Mouse (Mus musculus) neutrophil, adult 5-6 weeks (primary cell): Measurements from ENCODE around the gene Pilrb1. TPM values are rescaled to one million over a fixed set of nuclear protein-coding genes. Genes with fewer than 3 reads are reported as not detected.
"Not testable (repeated sequence)": the region's sequence is repeated elsewhere in the genome, so short reads cannot be mapped to it uniquely, and the experiment has no call there.

Source experiments
- ATAC-seq: fragments of 151-379, 151-347 bp; 2 replicates; pipeline ENCODE4 v1.8.0; 2017; ENCODE audit warnings: mild to moderate bottlenecking, moderate TSS enrichment; ENCODE audit not compliant: insufficient number of reproducible peaks, poor library complexity, low FRiP score, severe bottlenecking; ENCODE audit errors: extremely low read depth
- total RNA-seq: library from RNA; stranded (forward); fragments of 200-1000 nt; gene quantifications from 2 replicates; pipeline ENCODE4 v1.2.3, GENCODE M21; 2017

Pilrb1 gene
- total RNA-seq, result 124 and 127 TPM in 2 replicates

DNA sequence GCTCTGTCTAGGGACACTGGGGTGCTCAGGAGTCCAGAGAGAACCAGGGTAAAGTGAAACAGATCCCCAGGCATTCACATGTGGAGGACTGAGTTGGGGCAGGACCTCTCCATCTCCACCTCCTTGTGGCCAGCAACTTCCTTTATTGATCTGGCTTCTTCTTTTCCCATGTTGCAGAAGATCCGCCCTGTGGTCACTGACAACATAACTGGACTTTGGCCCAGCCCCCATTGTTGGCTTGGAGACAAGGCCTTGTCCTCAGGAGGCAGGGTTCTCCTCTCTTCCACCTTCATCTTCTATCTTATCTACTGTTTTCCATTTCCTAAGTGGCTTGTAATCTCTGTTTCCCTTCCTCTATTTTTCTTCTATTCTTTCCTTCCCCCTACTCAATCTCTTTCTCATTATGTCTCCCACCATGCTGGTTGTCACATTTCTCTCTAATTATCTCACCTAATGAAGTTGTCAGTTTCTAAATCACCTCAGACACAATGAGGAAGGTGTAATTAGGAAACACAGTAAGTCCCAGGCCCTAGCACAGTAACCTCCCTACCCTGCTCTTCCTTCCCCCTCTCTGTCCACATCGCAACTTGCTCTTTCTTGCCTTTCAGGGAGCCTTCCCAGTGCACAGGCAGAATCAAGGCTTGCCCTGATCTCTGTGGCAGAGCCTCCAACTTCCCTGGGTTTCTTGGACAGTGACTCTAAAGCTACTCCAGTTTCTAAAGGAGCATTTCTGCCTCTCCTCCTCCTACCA lies at the start of gene Pilrb1:
TSS of gene Pilrb1 (minus strand) at position 147 of the 751 bp plus-strand sequence.
- ATAC-seq, result peak; percentile 88

- ATAC-seq, result no peak
Observed at GRCm38 (mm10) chr5:137897812-137898211, 39.9 kb upstream of the Pilrb1 start.

DNA sequence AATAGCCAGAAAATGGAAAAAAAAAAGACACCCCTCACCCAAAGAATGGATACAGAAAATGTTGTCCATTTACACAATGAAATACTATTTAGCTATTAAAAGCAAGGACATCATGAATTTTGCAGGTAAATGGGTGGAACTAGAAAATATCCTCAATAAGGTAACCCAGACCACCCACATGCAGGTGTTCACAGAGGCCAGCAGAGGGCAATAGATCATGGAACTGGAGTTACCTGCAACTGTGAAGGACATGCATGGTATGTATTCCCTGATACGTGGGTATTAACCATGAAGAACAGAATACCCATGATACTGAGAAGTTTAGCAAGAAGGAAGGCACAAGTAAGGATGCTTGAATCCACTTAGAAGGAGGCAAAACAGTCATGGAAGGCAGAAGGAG lies 35.0 kb upstream of the Pilrb1 start:
- no peak for ATAC-seq

GRCm38 (mm10) chr5:137887666-137888065 lies 29.8 kb upstream of the Pilrb1 start:
- ATAC-seq, result no peak

DNA sequence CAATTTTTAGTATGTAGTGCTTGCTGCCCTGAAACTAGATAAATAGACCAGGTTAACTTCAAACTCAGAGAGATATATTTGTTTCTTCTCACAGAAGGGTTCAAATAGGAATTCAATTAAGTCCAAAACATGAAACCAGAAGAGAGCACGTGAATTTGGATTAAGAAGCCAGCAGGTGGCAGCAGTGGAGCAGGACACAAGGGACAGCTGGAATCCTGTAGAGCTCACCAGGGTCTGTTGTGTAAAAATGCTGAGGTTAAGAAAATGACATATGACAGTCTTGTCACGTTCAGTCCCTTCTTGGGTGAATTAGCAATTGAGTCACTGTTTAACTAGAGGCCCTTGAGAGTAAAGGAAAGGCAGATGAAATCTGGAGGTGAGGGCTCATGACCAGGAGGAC lies 28.0 kb upstream of the Pilrb1 start:
- ATAC-seq, result peak; percentile 31; the same call in 1 of the 2 replicates

- no peak for ATAC-seq
Observed at GRCm38 (mm10) chr5:137883345-137883744, 25.4 kb upstream of the Pilrb1 start.

- ATAC-seq, result 0 out of 2 replicates have a peak, but pooled peaks have one; percentile 23
Observed at GRCm38 (mm10) chr5:137882922-137883321, 25.0 kb upstream of the Pilrb1 start.

GRCm38 (mm10) chr5:137877860-137878259 lies 20.0 kb upstream of the Pilrb1 start:
- 0 out of 2 replicates have a peak, but pooled peaks have one; percentile 30 for ATAC-seq

- ATAC-seq, result no peak
Observed at GRCm38 (mm10) chr5:137875054-137875453, 17.1 kb upstream of the Pilrb1 start.

GRCm38 (mm10) chr5:137872381-137872702 lies 14.4 kb upstream of the Pilrb1 start:
- ATAC-seq, result not testable (repeated sequence)

- peak; percentile 86 for ATAC-seq
Observed at GRCm38 (mm10) chr5:137871644-137872380, 13.9 kb upstream of the Pilrb1 start, which contains the start of gene Pilrb2. Pilrb2 (minus strand) TSS chr5:137871815.

DNA sequence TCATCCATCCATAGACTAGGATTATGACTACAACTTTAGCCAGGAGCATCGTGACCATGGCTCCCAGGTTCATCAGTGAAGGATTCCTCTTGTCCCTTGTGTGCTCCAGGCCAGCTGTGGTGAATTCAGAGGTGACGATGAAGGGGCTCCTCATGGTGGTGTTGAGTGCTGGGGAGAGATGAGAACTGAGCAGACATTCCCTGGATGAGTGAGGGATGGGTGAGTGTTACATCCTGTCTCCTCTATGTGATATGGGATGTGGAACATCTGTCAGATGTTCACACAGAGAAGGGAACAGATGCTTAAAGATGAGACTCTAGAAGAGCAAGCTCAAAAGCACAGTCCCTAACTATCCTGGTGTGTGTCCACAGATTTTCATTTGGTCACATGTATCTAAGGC lies 10.7 kb upstream of the Pilrb1 start:
- not testable (repeated sequence) for ATAC-seq

- ATAC-seq, result not testable (repeated sequence)
Observed at GRCm38 (mm10) chr5:137864008-137864407, 6.1 kb upstream of the Pilrb1 start.

DNA sequence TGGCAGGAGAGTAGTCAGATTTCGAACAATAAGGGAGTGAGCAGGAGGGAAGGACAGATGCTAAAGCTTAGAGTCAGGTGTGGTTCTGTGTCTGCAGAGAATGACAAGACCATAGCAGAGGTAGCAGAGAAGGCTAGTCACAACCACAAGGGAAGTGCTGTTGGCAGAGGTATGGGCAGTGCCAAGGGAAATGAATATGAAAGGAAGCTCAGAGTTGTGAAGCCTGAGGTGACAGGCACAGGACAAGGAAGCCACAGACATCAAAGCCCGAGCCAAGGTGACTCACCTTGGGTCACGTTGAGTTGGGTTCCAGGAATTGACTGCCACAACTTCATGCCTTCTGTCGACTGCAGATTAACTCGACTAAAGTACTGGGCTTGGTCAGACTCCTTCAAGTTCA lies 1.0 kb downstream of the Pilrb1 start:
- ATAC-seq, result peak; percentile 50; the same call in 1 of the 2 replicates

DNA sequence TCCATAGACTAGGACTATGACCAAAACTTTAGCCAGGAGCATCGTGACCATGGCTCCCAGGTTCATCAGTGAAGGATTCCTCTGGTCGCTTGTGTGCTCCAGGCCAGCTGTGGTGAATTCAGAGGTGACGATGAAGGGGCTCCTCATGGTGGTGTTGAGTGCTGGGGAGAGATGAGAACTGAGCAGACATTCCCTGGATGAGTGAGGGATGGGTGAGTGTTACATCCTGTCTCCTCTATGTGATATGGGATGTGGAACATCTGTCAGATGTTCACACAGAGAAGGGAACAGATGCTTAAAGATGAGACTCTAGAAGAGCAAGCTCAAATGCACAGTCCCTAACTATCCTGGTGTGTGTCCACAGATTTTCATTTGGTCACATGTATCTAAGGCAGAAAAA lies 3.0 kb downstream of the Pilrb1 start:
- ATAC-seq, result not testable (repeated sequence)

DNA sequence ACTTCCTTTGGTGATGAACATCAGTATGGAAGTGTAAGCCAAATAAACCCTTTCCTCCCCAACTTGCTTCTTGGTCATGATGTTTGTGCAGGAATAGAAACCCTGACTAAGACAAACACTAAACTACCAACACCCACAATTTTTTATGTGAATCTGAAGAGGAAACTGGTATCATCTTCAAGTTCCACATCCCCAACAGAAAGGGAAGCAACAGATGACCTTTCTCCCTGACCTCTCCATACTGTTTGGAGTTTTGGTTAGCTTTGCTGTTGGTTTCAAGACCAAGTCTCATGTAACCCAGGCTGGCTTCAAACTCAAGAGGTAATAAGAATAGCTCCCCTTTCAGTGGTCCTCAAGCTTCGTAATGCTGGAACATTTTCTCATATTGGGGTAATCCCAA lies 7.6 kb downstream of the Pilrb1 start:
- ATAC-seq, result not testable (repeated sequence)

GRCm38 (mm10) chr5:137837110-137837509 lies 20.8 kb downstream of the Pilrb1 start:
- ATAC-seq, result peak; percentile 42; the same call in 1 of the 2 replicates

DNA sequence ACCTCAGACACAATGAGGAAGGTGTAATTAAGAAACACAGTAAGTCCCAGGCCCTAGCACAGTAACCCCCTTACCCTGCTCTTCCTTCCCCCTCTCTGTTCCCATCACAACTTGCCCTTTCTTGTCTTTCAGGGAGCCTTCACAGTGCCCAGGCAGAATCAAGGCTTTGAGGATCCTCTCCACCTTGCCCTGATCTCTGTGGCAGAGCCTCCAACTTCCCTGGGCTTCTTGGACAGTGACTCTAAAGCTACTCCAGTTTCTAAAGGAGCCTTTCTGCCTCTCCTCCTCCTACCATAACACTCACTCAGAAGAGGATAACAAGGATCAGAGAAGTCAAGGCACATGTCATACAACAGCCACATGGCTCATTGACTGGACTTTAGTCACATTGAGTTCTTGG lies 21.3 kb downstream of the Pilrb1 start:
- no peak for ATAC-seq

DNA sequence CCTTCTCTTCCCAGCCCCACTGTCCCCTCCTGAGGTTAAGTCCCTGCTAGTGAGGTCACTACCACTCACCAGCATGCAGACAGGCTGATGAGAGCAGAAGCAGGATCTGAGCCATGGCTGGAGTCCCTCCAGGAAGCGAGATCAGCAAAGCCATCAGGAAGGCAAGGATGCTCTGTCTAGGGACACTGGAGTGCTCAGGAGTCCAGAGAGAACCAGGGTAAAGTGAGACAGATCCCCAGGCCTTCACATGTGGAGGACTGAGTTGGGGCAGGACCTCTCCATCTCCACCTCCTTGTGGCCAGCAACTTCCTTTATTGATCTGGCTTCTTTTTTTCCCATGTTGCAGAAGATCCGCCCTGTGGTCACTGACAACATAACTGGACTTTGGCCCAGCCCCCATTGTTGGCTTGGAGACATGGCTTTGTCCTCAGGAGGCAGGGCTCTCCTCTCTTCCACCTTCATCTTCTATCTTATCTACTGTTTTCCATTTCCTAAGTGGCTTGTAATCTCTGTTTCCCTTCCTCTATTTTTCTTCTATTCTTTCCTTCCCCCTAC lies 21.9 kb downstream of the Pilrb1 start, which contains the start of gene Pilra:
TSS of gene Pilra (minus strand) at position 316 of the 555 bp plus-strand sequence.
- ATAC-seq, result peak; percentile 80

GRCm38 (mm10) chr5:137833500-137833899 lies 24.4 kb downstream of the Pilrb1 start:
- no peak for ATAC-seq
